Mouse (Mus musculus) left cerebral cortex, adult 18-20 months (tissue): ENCODE measurements around the gene Ugp2. TPM values are rescaled to one million over a fixed set of nuclear protein-coding genes. Genes with fewer than 3 reads are reported as not detected.
"Not testable (repeated sequence)": the region's sequence is repeated elsewhere in the genome, so short reads cannot be mapped to it uniquely, and the experiment has no call there.

Experiments used
- DNase-seq, 2 experiments: peaks; one replicate each; pipeline ENCODE4 v3.0.0; 2021 to 2022; ENCODE audit warnings: low spot score in 2 of 2, mixed read lengths in 1 of 2
- total RNA-seq, 2 experiments: library from RNA; stranded (reverse); gene quantifications; 2 replicates each; pipeline ENCODE4 v1.2.3; 2021

Gene Ugp2
- total RNA-seq, 2 experiments from 2014 or later, result 76.7 to 79.5 TPM

DNA sequence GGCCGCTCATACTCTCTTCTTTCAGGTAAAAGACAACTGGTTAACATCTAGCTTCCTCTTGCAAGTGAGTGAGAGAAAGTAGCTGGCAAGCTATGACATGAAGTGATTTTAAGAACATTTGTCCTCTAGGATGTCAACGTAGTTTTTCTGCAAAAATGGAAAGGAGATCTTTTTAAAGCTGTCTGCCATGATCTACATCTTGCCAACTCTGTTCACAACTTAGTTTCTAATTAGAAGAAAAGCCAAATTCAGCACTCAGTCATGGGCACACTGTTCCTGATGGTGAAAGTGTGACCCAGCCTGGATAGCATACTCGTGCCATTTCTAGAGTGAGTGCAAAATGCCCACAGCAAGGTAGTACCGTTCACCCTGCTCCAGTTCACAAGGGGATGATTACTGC, 31.9 kb downstream of the Ugp2 start:
- peak in 1 of 2 experiments; percentile 25 for DNase-seq

DNA sequence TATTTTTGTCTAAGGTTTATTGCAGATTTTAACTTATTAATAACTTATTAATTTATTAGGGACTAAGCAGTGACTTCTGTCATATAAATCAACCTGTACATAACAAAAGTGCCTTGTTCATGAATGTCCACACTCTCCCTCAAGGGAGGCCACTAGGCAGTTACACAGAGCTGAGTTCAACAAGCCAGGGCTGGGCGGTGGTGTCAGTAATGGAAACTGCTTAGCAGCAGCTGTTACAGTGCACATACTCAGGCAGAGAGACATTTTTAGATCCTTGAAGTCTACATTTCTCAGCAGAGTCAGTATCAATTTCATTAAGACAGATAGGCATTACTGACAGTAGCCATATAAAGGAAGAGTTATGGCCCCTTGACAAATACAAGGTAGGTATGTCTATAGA, 33.1 kb downstream of the Ugp2 start:
- no peak for DNase-seq

DNA sequence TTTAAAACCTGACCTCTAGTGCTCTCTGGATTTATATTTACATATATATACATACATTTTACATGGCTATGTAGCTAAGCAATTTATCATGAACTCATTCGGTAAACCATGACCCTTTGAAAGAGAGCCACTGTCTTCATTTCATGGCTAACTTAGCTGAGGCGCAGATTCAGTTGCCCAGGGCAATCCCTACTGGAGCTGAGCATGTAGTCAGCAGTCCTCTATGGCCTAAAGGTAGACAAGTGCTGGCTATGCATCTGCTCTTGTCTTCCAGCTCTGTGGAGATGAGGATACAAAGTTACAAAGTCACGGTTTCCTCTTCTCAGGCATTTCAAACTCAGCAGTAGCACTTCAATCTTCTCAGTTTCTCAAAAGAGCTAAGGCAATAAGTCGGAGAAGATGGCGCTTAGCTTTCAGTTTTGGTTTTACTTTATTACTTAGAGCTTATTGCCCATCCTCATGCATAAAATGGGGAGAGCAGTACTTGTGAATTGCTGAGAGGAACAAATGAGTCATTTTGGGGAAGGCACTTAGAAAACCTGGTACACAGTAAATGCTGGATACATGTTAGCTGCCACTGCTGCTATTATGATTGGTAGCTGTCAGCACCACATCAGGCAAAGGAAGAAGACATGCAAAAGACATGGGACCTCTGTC, 38.2 kb downstream of the Ugp2 start:
- no peak for DNase-seq

DNA sequence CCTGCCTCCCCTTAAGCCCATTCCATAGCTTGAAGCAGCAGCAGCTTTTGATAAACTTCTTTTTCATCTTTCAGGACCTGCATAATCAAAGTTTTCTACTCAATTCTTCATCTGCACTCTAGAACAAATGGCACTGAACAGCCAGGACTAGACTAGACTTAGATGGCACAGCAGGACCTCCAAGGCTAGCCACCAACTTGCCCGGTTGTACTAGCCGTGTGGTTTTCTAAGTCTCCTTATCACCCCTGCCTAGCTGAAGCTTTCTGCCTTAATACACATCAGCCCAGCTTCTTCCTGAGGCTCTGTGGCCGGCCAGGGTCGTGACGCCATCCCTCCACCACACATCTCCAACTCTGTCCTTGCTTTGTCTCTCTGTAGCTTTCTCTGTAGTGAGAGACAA, 42.9 kb downstream of the Ugp2 start:
- DNase-seq, result no peak

- no peak for DNase-seq
Observed at GRCm38 (mm10) chr11:21327486-21327885, 43.5 kb downstream of the Ugp2 start.

DNA sequence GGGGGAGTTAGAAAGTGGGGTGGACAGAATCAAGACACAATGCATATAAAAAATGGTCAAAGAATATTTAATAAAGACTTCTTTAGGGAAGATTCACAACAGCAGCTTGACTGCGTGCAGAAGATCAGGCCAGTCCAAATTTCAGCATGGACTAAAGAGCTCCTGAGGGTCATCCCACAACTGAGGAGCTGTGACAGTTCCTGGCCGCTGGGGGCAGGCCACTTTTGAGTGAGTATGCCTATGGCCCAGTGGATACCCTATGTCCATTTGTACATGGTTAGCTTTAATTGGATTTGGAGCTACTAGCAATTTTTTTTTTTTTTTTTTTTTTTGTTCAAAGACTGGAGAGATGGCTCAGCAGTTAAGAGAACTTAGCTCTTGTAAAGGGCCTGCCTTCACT, 44.2 kb downstream of the Ugp2 start:
- no peak for DNase-seq

- DNase-seq, result no peak
Observed at GRCm38 (mm10) chr11:21325781-21326180, 45.2 kb downstream of the Ugp2 start.

GRCm38 (mm10) chr11:21322349-21322748, 48.7 kb downstream of the Ugp2 start:
- DNase-seq, result no peak

- DNase-seq, result no peak
Observed at GRCm38 (mm10) chr11:21321577-21321976, 49.4 kb downstream of the Ugp2 start.

- no peak for DNase-seq
Observed at GRCm38 (mm10) chr11:21313922-21314657, 56.9 kb downstream of the Ugp2 start.

DNA sequence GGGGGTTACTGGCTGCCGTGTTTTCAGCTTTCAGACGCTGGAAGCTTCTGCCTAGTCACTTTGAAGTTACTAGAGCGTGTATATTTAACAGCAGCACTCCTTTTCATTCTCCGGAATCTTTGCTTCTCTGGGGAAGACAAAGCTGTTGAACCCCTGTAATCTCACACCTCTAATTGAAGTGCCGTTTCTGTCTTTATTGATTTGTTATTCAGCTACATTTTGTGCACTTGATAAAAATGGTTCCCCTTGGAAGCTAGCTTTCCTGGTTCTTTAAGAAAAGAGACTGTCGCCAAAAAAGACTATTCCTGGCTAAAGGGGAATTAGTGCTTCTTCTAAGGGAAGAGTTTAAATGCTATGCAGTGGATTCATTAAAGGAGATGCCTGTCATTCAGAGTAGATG, 61.5 kb downstream of the Ugp2 start:
- no peak for DNase-seq

DNA sequence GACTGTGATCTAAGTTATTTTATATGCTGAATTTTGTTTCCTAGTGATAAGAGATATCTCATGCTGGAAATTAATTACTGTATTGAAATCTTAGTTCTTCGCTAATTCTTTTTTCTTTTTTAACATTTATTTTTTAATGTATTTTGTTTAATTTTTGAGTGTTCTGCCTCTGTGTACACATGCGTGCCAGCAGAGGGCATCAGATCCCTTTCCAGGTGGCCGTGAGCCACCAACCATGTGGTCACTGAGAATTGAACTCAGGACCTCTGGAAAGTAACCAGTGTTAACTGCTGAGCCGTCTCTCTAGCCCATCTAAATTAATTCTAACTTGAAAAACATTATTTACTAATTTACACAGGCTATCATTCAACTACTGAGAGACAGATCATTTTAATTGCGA, 62.9 kb downstream of the Ugp2 start:
- DNase-seq, result peak in 1 of 2 experiments; percentile 22

DNA sequence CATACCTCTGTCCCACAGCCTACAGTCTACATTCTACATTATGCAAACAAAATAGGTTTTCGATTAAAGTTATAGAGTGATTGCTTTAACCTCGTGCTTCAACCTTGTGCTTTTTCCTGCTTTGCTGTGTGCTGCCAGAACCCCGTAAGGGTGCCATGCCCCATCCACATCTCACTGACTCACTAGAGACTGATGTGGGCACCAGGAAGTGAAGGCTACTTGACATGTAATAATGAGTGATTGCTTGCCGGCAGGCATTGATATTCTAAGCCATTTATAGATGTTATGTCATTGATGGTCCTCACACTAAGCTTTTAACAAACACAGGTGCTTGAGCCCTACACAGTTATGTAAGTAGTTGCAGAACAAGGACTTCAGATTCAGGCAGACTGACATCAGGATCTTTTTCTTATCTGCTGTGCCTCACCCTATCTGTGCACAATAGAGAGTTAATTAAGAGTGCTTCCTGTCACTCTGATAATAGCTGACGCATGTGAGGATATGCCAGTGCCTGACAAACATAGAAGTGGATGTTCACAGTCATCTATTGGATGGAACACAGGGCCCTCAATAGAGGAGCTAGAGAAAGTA, 63.8 kb downstream of the Ugp2 start:
- no peak for DNase-seq

GRCm38 (mm10) chr11:21303619-21304018, 67.4 kb downstream of the Ugp2 start:
- no peak for DNase-seq

DNA sequence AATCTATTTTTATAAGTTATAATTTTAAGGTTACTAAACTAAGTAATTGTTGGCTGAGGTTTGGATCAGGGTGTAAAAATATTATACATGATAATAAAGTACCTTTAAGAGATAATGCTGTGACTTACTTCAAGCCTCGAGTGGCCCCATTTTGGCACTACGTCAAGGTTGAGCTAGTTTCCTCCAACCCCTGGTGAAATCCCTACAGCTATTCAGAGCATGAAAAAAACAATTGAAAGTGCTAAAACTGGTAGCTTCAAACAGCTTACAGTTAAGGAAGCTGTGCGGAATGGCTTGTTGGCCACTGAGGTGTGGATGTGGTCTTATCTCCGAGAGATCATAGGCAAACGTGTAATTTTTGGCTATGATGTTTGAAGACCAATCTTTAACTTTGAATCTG, 75.5 kb downstream of the Ugp2 start:
- no peak for DNase-seq

DNA sequence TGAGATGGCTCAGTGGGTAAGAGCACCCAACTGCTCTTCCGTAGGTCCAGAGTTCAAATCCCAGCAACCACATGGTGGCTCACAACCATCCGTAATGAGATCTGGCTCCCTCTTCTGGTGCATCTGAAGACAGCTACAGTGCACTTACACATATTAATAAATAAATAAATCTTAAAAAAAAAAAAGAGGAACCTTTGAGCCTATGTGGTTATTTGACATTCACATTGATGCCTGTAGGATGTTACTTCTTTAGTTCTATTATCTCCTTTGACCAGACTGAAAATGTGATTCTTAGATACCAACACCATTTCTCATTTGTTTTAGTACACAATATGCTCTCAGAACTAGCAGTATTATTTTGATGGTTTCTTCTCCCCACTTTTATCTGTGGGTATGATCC, 82.8 kb downstream of the Ugp2 start:
- DNase-seq, result not testable (repeated sequence)

GRCm38 (mm10) chr11:21286391-21286790, 84.6 kb downstream of the Ugp2 start:
- DNase-seq, result no peak

GRCm38 (mm10) chr11:21276151-21276550, 94.8 kb downstream of the Ugp2 start:
- DNase-seq, result no peak
